Mouse (Mus musculus): ENCODE measurements at regions not wholly inside any gene's neighbourhood (a gene's known extent, or its start where the extent isn't known, plus 50 kb on each side); places are given as distances from the start of the nearest gene placed in this dataset.

DNA sequence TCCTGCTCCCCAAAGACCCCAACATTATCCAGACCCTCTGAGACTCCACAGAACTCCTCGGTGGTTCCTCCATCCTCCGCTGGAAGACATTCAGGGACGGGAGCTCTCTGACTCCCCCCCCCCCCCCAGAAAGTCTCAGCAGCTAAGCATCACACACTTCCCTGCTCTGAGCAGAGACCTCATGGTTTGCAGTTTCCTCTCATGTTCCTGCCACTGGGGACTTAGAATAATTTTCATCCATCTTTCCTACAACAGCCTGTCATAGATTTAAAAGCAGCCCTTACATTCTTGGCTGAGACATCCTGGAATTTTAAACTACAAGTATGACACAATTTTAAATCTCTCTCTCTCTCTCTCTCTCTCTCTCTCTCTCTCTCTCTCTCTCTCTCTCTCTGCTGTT lies 69.2 kb downstream of the Gpr65 start:
- no peak for DNase-seq (ENCODE audit: low read depth)

- no peak for DNase-seq (ENCODE audit: low read depth)
Measured at GRCm38 (mm10) chr12:98339536-98339935, 71.1 kb downstream of the Gpr65 start.

- DNase-seq (ENCODE audit: low read depth): peak; percentile 7
Measured at GRCm38 (mm10) chr12:98342158-98342557, 73.7 kb downstream of the Gpr65 start.

GRCm38 (mm10) chr12:98343653-98344052 lies 75.2 kb downstream of the Gpr65 start:
- no peak for DNase-seq (ENCODE audit: low read depth)

DNA sequence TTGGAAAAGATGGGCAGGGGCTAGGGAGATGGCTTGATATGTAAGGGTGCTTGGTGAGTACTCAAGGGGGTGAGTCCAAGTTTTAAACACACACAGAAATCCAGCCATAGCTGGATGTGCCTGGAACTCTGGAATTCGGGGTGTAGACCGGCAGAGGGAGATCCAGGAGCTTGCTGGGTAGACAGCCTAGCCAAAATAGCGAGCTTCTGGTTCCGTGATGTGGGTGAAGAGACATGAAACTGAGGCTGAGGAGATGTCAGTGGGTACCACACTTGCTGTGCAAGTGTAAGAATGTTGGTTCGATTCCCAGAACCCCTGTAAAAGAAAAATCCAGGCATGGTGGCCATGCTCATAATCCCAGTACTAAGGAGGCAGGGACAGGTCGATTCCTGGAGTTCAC lies 78.6 kb downstream of the Gpr65 start:
- DNase-seq (ENCODE audit: low read depth): no peak

- DNase-seq (ENCODE audit: low read depth): peak; percentile 23
Measured at GRCm38 (mm10) chr12:98347550-98348318, 79.3 kb downstream of the Gpr65 start.

DNA sequence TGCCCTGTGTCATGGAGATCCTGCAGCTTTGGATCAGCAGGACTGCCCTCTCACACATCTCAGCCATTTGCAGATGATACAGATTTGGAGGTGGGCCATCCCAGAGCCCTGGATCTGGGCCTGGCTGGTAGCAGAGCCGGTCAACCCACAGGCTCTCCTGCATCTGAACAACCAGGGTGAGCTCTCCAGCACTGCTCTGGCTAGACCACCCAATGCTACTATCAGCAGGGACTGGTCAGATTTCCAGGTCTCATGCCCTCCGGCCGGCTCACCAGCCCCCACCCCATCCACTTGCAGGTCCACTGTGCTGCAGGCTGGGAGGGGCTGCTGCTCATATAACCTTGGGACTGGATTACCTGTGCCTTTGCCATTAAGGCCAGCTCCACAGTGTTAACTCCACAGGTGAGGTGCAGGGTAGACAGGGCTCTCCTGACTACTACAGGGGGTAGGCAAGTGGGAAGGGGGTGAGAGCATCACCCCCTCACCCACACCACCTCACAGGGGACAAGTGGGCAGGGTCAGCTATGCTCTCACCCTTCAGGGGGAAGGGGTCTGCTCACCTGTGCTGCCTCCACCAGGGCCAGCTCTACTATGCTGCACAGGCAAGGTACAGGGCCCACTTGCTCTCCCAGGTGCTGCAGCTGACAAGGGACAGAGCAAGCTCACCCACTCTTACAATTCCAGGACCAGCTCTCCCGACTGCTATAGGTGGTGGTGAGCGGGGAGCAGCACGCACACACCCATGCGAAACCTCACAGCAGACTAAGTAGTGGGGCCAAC lies 81.6 kb downstream of the Gpr65 start:
- no peak for DNase-seq (ENCODE audit: low read depth)

DNA sequence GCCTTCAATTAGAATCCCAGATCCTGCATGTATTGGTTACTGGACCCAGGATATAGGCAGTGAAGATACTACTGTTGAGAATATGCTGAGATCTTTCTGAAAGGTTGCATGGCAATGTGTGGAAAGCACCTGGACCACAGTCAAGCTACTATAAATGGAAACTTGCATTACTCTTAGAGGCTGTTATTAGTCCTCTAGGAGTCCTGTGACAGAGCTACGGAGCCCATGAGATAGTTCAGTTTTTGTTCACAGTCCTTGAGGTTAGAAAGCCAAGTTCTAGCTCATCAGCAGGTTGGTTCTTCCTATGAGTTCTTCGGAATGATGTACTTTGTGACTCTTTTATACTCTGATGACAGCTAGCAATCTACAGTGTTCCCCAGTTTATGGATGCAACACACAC lies 84.0 kb downstream of the Gpr65 start:
- DNase-seq (ENCODE audit: low read depth): no peak

DNA sequence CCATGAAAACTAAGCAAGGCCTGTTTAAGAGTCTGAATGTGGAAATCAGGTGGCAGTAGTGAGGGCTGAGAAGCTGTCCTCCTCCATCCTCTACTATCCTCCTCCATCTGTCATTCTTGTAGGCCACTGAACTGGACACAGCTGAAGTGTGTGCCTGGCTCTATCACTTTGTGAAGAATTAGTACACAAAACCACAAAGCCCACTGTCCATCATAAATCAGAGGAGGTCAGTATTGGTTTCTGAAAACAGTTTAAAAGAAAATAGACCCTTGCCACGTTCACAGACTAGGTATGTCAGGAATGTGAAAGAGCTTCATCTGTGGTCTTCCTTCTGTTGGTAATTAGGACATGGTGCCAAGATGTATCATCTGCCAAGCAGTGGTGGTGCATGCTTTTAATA lies 86.1 kb downstream of the Gpr65 start:
- no peak for DNase-seq (ENCODE audit: low read depth)

DNA sequence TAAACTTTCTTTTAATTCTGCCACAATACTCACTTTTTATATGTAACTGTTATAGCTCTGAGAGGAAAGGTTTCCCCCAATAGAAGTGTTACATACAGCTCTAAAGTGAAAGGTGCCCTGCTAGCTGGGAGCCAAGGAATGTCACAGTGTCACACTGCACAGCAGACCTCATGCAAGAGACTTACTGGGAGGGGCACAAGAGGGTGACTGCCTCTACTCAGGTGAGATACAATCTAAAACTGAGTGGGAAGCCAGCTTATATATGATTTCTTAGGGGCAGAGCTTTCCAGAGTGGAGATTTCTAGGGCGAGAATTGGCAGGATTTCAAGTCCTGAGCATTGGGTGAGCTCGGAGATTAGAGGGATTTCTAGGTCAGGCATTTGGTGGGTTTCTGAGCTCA lies 99.1 kb downstream of the Gpr65 start:
- no peak for DNase-seq (ENCODE audit: low read depth)

GRCm38 (mm10) chr12:98370771-98371170 lies 102.3 kb downstream of the Gpr65 start:
- no peak for DNase-seq (ENCODE audit: low read depth)

DNA sequence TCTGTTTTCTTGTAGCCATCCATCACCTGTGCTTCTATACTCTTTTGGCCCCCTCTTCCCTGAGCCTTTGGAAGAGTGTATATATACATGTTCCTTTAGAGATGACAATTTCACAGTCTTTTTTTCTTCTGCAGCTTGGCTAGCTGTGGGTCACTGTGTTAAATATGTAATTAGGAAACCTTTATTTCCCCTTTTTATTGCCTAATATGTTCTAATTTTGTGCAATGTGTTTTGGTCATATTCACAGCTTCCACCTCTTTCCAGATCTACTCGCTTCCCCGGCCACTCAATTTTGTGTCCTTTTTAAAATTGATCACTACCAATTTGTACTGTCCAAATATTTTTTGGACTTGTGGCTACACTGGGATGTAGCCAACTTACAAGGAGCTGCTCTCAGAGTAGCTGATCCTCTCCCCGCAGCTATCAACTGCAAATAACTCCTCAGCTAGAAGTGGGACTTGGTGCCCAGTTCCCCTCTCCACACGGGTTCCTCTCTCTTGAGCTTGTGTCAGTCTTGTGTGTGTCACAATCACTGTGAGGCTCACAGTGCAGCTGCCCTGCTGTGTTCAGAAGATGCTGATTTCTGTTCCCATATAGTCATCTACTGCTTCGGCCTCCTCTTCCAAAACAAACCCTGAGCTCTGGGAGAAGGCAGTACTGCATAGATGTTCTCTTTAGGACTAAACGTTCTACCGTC lies 106.9 kb downstream of the Gpr65 start:
- DNase-seq (ENCODE audit: low read depth): no peak

All from c-Kit-positive CD71-positive TER-119-negative erythroid progenitor cells, embryonic 14.5 days (primary cell).